Mouse (Mus musculus): ENCODE results near the gene Pex6.

GRCm38 (mm10) chr17:46771025-46771424, 59.8 kb downstream of the Pex6 start:
- TF ChIP-seq TAL1 (conservative IDR thresholded peaks at IDR 0.05; ENCODE audit: low read depth, low read length) (no peak), CTCF (IDR thresholded peaks at IDR 0.05; ENCODE audit: low read depth, low read length) (no peak), GATA1 (IDR thresholded peaks at IDR 0.05; ENCODE audit: borderline replicate concordance, low read length) (no peak)

Measured in G1E (cell line).